Mouse (Mus musculus): Measurements from ENCODE around the gene Foxs1. TPM values are rescaled to one million over a fixed set of nuclear protein-coding genes. Genes with fewer than 3 reads are reported as not detected.

Foxs1 gene
- total RNA-seq, 1 experiment from 2014 or later: not detected

- no peak for ATAC-seq (replicated peaks in 1 of 2; ENCODE audit: insufficient read depth in 1 of 2, low FRiP score in 2 of 2, low TSS enrichment in 1 of 2, low read depth in 1 of 2, poor library complexity in 2 of 2, severe bottlenecking in 2 of 2)
These were observed 22.0 kb downstream of the Foxs1 start, which contains the start of gene Mylk2 for GRCm38 (mm10) chr2:152911031-152911430. TSS of gene Mylk2 (plus strand) at chr2:152911352.

DNA sequence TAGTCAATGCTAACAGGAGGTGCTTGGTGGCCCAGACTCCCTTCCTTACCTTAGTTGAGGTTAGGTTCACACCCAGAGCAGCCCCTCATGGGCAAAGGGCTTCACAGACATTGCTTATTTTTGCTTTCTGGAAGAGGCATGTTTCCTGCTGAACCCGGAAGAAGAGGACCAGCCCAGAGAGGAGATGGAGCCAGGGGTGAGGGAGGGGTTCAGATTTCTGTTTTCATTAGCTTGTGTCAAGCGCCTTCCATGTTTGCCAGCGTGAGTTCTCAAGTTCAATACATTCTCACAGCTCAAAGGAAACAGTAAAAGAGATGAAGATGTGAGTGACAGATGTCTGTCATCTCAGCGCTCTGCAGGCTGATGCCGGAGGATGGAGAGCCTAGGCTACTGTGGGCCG, 23.2 kb downstream of the Foxs1 start:
- no peak for ATAC-seq (replicated peaks in 1 of 2; ENCODE audit: insufficient read depth in 1 of 2, low FRiP score in 2 of 2, low TSS enrichment in 1 of 2, low read depth in 1 of 2, poor library complexity in 2 of 2, severe bottlenecking in 2 of 2)

DNA sequence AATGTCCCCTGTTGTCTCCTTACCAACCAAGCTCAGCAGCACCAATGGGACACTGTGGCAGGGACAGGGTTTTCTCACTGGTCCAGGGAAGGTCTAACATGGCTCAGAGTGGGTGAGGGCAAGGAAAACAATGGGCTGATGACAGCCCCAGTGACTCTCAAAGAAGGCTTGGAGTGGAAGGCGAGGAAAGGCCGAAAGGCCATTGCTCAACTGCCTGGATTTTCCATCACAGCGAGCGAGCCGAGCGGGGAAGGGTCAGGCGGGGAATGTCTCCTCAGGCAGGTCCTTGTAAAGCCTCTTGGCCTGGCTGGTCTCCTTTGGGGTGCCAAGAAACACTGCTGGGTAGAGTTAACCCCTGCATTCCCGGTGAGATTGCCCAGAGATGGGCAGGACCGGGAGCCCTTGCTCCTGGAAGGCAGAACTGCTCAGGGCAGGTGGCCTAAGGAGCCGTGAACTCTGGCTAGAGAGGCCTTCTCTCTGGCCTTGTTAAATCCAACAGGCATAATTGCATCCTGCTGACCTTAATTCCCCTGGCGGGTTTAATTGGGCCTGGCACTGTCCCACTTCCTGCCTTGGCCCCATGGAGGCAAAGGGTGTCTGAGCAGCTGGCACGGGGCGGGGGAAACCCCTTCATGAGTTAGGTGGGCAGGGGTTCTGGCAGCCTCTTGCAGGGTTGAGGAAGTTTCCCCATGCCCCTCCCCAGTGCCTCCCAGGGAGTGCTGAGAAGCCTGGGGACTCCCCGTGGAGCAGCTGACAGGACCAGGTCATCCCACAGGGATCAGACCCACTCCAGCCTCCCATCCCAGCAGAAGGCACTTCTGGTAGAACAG, 25.7 kb downstream of the Foxs1 start:
- no peak for ATAC-seq (replicated peaks in 1 of 2; ENCODE audit: insufficient read depth in 1 of 2, low FRiP score in 2 of 2, low TSS enrichment in 1 of 2, low read depth in 1 of 2, poor library complexity in 2 of 2, severe bottlenecking in 2 of 2)

- no peak for ATAC-seq (replicated peaks in 1 of 2; ENCODE audit: insufficient read depth in 1 of 2, low FRiP score in 2 of 2, low TSS enrichment in 1 of 2, low read depth in 1 of 2, poor library complexity in 2 of 2, severe bottlenecking in 2 of 2)
These were observed 26.6 kb downstream of the Foxs1 start for GRCm38 (mm10) chr2:152906274-152907037.

- ATAC-seq (replicated peaks in 1 of 2; ENCODE audit: insufficient read depth in 1 of 2, low FRiP score in 2 of 2, low TSS enrichment in 1 of 2, low read depth in 1 of 2, poor library complexity in 2 of 2, severe bottlenecking in 2 of 2): no peak
These were observed 27.8 kb downstream of the Foxs1 start for GRCm38 (mm10) chr2:152905036-152905829.

GRCm38 (mm10) chr2:152904127-152904643, 28.8 kb downstream of the Foxs1 start:
- ATAC-seq (replicated peaks in 1 of 2; ENCODE audit: insufficient read depth in 1 of 2, low FRiP score in 2 of 2, low TSS enrichment in 1 of 2, low read depth in 1 of 2, poor library complexity in 2 of 2, severe bottlenecking in 2 of 2): peak; percentile 80 to 89

DNA sequence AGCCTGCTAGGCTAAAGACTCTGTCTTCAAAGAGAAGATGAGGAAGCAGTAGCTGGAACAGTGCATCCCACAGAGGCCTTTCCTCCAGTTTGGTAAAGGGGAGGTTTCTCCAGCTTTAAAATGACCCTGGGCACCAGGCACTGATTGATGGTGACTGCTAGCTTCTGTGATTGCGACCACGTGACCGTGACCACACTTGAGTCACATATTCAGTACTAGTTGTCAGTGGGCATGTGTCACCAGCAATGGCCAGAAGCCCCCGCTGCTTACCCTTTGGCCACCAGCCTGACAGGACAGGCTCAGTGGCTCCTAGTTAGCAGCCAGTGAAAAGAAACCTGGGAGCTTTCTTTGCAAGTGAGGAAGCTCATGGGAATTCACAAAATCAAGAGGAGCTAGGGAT, 29.4 kb downstream of the Foxs1 start:
- peak in 1 of 2 experiments; percentile 24; a peak in 1 of 4 replicates for ATAC-seq (replicated peaks in 1 of 2; ENCODE audit: insufficient read depth in 1 of 2, low FRiP score in 2 of 2, low TSS enrichment in 1 of 2, low read depth in 1 of 2, poor library complexity in 2 of 2, severe bottlenecking in 2 of 2)

DNA sequence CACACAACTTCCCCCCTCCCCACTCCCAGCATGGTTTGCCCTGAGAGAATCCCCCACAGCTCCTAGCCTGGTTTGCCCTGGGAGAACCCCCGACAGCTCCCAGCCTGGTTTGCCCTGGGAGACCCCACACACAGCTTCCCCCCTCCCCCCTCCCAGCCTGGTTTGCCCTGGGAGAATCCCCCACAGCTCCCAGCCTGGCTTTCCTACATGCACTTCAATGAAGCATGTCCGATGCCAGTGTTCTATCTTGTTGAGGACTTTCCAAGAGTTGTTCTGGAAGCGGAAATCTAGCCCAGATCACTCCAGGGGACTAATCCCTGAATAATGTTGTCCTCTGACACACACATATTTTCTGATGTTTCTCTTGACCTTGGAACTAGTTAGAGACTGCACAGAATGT, 30.4 kb downstream of the Foxs1 start:
- no peak for ATAC-seq (replicated peaks in 1 of 2; ENCODE audit: insufficient read depth in 1 of 2, low FRiP score in 2 of 2, low TSS enrichment in 1 of 2, low read depth in 1 of 2, poor library complexity in 2 of 2, severe bottlenecking in 2 of 2)

- no peak for ATAC-seq (replicated peaks in 1 of 2; ENCODE audit: insufficient read depth in 1 of 2, low FRiP score in 2 of 2, low TSS enrichment in 1 of 2, low read depth in 1 of 2, poor library complexity in 2 of 2, severe bottlenecking in 2 of 2)
These were observed 31.7 kb downstream of the Foxs1 start for GRCm38 (mm10) chr2:152901296-152901695.

DNA sequence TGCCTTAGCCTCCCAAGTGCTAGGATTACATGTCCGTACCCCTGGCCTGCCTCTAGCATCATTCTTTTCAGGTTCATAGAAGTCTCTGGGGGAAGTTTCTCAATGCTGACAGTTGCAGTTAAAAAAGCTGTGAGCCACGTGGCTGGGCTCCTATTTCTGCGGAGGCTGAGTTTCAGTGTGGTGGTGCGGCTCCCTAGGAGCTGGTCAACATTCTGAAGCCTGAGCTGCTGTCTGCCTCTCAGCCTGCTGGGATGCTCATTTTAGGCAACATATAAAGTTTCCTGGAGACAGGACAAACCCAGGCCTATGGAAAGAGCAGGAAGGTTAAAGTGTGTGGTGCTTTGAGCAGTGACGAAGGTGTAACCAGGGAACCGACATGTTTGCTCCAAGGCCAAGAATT, 34.0 kb downstream of the Foxs1 start:
- no peak for ATAC-seq (replicated peaks in 1 of 2; ENCODE audit: insufficient read depth in 1 of 2, low FRiP score in 2 of 2, low TSS enrichment in 1 of 2, low read depth in 1 of 2, poor library complexity in 2 of 2, severe bottlenecking in 2 of 2)

- ATAC-seq (replicated peaks in 1 of 2; ENCODE audit: insufficient read depth in 1 of 2, low FRiP score in 2 of 2, low TSS enrichment in 1 of 2, low read depth in 1 of 2, poor library complexity in 2 of 2, severe bottlenecking in 2 of 2): no peak
These were observed 36.1 kb downstream of the Foxs1 start for GRCm38 (mm10) chr2:152896926-152897325.

GRCm38 (mm10) chr2:152895834-152896233, 37.2 kb downstream of the Foxs1 start:
- no peak for ATAC-seq (replicated peaks in 1 of 2; ENCODE audit: insufficient read depth in 1 of 2, low FRiP score in 2 of 2, low TSS enrichment in 1 of 2, low read depth in 1 of 2, poor library complexity in 2 of 2, severe bottlenecking in 2 of 2)

- ATAC-seq (replicated peaks in 1 of 2; ENCODE audit: insufficient read depth in 1 of 2, low FRiP score in 2 of 2, low TSS enrichment in 1 of 2, low read depth in 1 of 2, poor library complexity in 2 of 2, severe bottlenecking in 2 of 2): no peak
These were observed 44.2 kb downstream of the Foxs1 start for GRCm38 (mm10) chr2:152888774-152889173.

DNA sequence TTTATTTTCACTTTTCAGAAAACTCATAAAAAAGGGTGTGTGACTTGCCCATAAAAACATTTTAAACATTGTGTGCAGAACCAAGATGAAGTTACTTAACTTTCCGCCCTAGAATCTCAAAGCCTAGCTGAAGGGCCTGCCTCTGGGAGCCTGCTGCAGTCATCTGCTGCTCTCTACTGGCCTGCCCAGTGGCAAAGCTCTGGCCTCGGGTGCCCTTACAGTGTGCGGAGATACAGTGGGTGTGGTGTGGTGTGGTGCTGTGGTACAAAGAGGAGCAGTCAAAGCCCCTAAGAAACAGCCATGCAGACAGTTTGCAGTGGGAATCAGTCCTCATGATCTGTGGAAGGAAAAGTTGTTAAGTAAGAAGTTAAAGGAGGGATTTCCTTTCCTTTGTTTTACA, 45.8 kb downstream of the Foxs1 start:
- ATAC-seq (replicated peaks in 1 of 2; ENCODE audit: insufficient read depth in 1 of 2, low FRiP score in 2 of 2, low TSS enrichment in 1 of 2, low read depth in 1 of 2, poor library complexity in 2 of 2, severe bottlenecking in 2 of 2): no peak

DNA sequence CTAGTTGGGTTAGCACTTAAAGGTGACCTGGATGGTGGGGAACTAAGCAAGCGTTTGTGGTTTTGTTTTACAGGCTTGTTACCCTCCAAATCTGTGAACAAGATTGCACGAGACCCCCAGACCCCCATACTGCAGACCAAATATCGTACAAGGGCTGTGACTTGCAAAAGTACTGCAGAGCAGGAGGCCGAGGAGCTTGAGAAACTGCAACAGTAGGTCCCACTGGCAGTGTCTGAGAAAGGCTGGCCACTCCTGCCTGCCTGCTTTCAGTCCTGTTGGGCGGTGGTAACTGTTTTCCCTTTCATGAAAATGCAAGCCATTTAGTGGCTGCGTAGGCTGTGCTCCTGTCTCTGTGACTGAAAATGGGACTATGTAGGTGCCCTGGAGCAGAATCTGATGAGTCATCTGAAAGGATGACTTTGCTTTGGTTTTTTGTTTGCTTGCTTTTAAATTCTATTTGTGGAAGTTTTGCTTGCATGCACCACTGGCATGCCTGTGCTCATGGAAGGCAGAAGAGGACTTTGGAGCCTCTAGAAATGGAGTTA, 48.8 kb downstream of the Foxs1 start:
- no peak for ATAC-seq (replicated peaks in 1 of 2; ENCODE audit: insufficient read depth in 1 of 2, low FRiP score in 2 of 2, low TSS enrichment in 1 of 2, low read depth in 1 of 2, poor library complexity in 2 of 2, severe bottlenecking in 2 of 2)

All from hematopoietic stem cell, adult 5-6 weeks (primary cell).